Mouse (Mus musculus) cerebellum, postnatal 4 days (tissue): ENCODE data around the gene Prrt1.

Experiments
- DNase-seq, 2 experiments: peaks; one replicate each; pipeline ENCODE4 v3.0.0; 2022; ENCODE audit warnings: low spot score in 2 of 2, mixed read lengths in 1 of 2

Gene Prrt1

DNA sequence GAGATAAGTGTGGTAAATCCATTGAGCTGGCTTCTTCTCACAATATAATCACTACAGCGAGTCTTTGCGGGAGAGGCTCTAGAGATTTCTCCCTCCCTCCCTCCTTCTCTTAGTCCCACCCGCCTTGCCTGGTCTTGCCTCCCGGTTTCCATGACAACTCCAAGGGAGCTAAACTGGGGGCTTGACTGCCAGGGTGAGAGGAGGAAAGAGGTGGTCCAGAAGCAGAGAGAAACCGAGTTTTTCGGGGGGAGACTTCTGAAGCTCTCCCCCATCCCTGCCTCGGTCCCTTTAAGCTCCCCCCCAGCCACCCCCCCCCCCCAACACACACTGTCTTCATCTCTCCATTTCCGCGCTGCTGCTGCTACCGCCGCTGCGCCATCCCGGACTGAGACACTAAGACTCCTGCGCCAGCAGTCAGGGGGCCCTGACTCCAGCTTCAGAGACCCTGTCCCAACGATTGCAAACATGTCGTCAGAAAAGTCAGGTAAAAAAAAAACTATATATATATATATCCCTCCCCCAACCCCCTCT is at the start of gene Prrt1:
Prrt1 (plus strand) TSS at position 313 of the 531 bp plus-strand sequence.
- DNase-seq: no peak

- no peak for DNase-seq
Measured at GRCm38 (mm10) chr17:34582528-34582927, 46.8 kb upstream of the Prrt1 start.

DNA sequence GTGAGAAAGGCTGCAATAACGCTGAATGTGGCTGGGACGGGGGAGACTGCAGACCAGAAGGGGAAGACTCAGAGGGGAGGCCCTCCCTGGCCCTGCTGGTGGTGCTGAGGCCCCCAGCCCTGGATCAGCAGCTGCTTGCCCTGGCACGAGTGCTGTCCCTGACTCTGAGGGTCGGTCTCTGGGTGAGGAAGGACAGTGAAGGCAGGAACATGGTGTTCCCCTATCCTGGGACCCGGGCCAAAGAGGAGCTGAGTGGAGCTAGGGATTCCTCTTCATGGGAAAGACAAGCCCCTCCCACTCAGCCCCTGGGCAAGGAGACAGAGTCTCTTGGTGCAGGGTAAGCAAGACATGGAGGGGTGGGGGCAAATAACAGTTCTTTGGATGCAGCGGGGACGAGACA is 45.9 kb upstream of the Prrt1 start:
- DNase-seq: no peak

- no peak for DNase-seq
Measured at GRCm38 (mm10) chr17:34583819-34584218, 45.5 kb upstream of the Prrt1 start.

DNA sequence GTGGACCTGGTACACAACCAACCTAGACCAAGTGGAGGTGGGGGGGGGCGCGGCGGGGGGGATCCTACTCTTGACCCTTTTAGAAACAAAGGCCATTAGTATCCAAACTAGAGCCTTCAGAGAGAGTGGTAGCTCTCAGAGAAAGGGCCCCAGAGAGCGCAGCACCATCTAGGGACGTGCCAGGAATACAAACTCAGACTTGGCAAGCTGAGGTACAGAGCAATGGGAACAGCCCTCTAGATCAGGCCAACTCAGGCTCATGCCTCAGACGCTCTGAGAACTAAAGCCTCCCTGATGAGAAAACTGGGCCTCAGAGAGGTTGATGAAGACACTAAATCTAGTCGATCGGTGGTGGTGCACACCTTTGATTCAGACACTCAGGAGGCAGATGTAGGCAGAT is 44.2 kb upstream of the Prrt1 start:
- no peak for DNase-seq

- no peak for DNase-seq
Measured at GRCm38 (mm10) chr17:34585877-34586771, 43.2 kb upstream of the Prrt1 start.

DNA sequence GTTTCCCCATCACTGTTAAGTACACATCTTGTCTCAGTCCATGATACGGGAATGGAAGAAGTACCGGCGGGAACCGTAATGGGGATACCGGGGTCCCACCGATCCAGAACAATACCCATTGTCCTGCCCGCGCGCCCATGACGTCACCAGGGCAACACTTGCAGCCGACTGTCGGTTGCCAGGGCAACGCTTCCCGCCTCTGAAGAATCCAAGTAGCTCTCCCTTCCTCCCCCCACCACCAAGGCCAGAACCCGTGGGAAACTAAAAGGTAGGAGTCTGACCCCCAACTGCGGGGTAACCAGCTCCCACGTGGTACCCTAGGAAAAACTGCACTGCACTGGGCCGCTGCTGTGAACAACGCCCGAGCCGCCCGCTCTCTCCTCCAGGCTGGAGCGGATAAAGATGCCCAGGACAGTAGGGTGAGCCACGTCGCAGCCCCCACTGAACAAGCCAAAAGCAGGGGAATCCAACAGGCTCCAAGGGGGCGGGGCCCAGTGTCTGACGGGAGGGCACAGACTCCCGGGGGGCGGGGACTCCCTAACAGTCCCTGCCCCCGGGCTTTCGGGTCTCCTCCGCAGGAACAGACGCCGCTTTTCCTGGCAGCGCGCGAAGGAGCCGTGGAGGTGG is 42.4 kb upstream of the Prrt1 start:
- peak; percentile 72 to 85 for DNase-seq

DNA sequence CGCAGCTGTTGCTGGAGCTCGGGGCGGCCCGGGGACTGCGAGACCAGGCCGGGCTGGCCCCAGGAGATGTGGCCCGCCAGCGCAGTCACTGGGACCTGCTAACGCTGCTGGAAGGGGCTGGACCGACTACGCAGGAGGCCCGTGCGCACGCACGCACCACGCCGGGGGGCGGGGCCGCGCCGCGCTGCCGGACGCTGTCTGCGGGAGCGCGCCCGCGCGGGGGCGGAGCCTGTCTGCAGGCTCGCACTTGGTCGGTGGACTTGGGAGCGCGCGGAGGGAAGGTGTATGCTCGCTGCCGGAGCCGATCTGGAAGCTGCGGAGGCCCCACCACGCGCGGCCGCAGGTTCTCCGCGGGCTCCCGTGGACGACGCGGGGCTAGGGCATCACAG is 41.9 kb upstream of the Prrt1 start:
- DNase-seq: peak; percentile 92 to 97

GRCm38 (mm10) chr17:34587814-34588213 is 41.5 kb upstream of the Prrt1 start:
- DNase-seq: no peak

GRCm38 (mm10) chr17:34588767-34589166 is 40.6 kb upstream of the Prrt1 start:
- DNase-seq: no peak

DNA sequence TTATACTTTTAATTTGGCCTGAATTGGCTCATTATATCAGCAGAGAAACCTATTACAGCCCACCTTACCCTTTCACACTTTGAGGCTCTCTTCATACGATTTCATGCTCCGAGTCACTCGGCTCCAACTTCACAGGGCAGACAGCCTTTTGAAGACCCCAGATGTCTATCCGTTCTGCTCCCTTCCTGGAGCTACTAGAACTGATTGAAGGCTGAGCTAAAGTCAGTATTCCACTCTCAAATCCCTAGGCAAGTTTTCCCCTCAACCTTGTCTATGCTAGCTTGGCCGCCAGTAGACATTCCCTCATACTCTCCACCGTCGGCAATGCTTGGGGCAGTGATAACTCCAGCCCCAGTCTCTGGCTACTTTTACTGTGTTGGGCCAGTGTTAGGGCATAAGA is 40.1 kb upstream of the Prrt1 start:
- no peak for DNase-seq

GRCm38 (mm10) chr17:34589681-34590101 is 39.6 kb upstream of the Prrt1 start, which contains the start of gene Gpsm3:
TSS of gene Gpsm3 (plus strand) at chr17:34589806.
- DNase-seq: no peak

GRCm38 (mm10) chr17:34590154-34590987 is 39.0 kb upstream of the Prrt1 start:
- no peak for DNase-seq

DNA sequence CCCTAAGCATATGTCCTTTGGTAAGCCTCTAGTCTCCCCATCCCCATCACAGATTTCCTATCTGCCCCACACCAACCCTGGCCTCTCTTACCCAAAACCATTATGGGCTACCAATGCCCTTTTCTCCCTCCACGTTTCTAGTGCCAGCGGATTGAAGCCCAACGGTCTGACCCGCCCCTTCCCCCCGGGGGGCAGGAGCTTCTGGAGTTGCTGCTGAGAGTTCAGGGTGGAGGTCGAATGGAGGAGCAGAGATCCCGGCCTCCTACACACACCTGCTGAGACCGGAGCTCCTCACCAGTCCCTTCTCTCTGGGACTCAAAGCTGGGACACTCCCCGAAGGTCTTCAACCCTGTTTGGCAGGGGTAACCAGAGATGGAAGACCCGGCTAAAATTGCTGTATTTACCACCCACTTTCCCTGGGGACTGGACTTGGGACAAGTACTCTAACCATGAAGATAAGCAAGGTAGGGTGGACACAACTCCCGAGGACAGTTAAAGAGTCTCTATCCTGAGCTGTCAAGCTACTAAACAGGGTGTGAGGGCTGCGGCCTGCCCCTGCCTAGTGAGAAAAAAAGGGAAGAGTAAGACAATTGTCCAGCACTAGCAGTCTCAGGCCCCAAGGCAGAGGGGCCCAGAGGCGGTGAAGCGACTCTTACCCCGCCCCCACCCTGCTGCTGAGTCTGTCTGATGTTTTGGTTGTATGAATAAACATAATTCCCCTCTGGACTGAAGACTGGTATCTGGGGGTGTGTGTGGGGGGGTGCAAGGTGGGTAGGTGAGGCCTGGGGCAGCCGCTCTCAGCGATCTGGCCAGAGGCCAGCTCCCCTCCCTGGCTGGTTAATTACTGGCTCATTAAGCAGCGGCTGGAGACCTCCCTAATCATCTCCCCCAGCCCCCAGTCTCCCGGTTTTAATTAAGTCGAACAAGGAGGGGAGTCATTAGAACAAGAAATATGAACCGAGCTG is 38.0 kb upstream of the Prrt1 start, which contains the start of gene Pbx2:
Pbx2 (plus strand) TSS at position 238 of the 965 bp plus-strand sequence.
- DNase-seq: peak in 1 of 2 experiments; percentile 37

- DNase-seq: peak; percentile 77 to 88
Measured at GRCm38 (mm10) chr17:34591994-34592375, 37.3 kb upstream of the Prrt1 start.

DNA sequence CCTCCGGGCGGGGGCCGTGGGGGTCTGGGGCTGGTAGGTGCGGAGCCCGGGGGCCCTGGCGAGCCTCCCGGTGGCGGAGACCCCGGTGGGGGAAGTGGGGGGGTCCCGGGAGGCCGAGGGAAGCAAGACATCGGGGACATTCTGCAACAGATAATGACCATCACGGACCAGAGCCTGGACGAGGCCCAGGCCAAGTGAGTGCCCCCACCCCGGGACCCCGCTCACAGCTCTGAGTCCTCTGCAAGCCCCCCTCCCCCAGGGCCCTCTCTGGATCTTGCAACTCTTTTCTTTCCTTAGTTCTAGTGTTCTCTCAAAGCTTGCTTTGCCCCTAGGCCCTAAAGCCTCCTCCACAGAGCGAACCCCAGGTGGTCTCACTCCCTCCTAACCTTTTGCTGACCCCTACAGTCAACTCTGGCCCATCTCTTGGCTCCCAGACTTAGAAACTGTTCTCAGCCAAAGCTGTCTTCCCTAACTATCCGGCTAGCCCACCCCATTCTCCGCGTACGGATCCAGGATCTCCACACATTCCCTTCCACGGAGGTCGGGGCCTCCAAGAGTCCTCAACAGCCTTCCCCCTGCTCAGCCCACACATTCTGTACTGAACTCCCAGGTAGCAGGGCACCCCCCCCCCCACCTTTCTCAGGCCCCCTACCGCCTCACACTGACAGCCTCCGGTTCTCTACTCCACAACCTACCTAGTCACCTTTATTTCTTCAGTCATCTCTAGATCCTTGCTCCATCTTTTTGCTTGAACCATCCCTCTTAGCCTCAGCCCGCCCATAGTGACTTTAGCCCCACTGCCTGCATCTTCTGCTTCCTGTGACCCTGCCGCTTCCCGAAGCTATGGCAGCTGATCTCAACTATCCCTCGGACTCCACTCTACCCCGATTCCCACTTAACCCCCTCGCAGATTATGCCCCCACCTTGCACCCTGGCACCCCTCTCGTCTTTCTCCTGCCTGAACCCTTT is 36.5 kb upstream of the Prrt1 start:
- DNase-seq: peak in 1 of 2 experiments; percentile 48

- DNase-seq: no peak
Measured at GRCm38 (mm10) chr17:34593752-34594525, 35.4 kb upstream of the Prrt1 start.

DNA sequence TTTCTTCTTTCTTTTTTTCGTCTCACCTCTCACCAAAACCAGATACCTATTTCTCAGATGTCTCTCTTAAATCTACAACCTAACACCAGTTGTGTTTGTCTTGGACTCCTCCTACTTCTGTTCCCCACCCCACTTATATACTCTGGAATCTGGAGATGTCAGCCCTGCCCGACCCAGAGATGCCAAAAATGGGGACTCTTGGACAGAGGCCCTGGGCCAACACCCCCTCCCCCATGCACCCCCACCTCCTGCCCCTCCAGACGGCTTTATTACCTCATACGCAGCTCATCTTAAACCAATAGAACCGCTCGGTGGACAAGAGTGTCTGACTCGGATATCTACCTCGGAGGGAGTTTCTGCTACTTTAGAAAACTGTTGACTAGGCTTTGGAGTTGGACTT is 33.2 kb upstream of the Prrt1 start:
- DNase-seq: no peak
